Mouse (Mus musculus): ENCODE measurements around the gene Sypl2. TPM values are rescaled to one million over a fixed set of nuclear protein-coding genes. Genes with fewer than 3 reads are reported as not detected.

Sypl2 gene
- polyA plus RNA-seq, 1 experiment from 2014 or later = not detected

DNA sequence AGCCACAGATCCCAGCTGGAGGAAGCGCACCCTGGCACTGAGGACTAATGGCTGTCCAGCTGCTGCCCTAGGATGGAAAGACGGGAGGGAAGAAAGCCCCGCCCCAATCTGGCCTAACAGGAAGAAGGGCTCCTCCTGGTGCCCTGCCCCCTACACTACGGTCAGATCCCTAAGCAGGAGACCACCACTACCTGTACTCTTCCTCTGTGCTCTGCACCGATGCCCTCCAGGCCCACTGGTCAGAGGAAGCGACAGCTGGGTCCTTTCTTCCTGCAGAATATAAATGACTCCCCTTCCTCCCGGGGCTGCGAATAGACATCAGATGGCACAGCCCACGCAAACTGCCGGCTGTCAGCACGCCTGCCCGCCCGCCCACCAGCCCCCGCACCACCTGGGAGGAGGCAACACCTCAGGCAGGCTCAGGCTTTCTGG, 29.4 kb downstream of the Sypl2 start:
- CTCF ChIA-PET = interaction anchor here (0.9 to 15.7 kb wide), 5 partner anchors 7 to 32 kb away, joined by 3 to 247 read pairs (median 4); no protein-coding TSS in a partner anchor
- POLR2A ChIA-PET = interaction anchor here (0.6 to 2.5 kb wide), 4 partner anchors 13 to 35 kb away, joined by 3 to 11 read pairs (median 3); partner anchors contain the start of gene Atxn7l2
- no peak for TF ChIP-seq CTCF (IDR thresholded peaks at IDR 0.05)
- in situ Hi-C loops (cut with MboI; ENCODE audit: low pct_unique_long_range_greater_than_20kb) = no loop called here
- no peaks in the 10 kb centered on the region for H3K27me3 ChIP-seq
- DNase-seq (ENCODE audit: low read depth, low spot score) (no peak), ATAC-seq (no peak)

DNA sequence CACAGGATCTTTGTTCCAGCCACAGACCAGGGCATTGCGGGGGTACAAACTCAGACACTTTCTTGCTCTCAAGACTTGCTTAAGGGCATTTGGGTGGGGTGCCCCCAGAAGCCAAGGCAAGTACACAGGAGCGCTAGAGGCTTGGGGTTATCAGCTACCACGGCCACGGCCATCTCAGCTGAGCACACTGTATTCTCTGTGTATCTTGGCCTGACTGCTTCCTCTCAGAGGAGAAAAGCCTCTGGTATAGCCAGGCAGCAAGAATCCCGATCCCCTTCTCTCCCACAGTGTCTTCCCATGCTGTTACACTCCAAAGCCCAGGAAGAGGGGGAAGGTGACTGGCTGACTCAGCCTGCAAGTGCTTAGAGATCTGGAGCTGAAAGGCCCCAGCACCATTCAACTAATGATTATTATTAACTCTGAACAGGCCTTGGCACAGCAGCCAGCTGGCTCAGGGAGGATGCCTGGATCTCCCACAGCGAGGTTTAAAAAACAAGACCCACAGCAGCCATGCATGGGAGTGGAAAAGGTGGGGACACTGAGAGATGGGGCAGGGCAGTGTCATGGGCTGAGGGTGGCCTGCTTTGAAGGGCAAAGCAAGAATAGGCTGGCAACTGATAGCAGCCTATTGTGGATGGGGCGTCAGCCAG, 30.4 kb downstream of the Sypl2 start:
- POLR2A ChIA-PET = interaction anchor here (0.6 to 2.5 kb wide), 5 partner anchors 11 to 633 kb away, joined by 3 to 11 read pairs (median 3); partner anchors contain the start of gene Atxn7l2
- no peak for TF ChIP-seq CTCF (IDR thresholded peaks at IDR 0.05)
- DNase-seq (ENCODE audit: low read depth, low spot score) = no peak
- in situ Hi-C loops (cut with MboI; ENCODE audit: low pct_unique_long_range_greater_than_20kb) = no loop called here
- CTCF ChIA-PET = interaction anchor here (0.9 to 15.7 kb wide), 7 partner anchors 8 to 31 kb away, joined by 3 to 247 read pairs (median 4); no protein-coding TSS in a partner anchor
- peak; percentile 29 for ATAC-seq
- H3K27me3 ChIP-seq = no peaks in the 10 kb centered on the region

DNA sequence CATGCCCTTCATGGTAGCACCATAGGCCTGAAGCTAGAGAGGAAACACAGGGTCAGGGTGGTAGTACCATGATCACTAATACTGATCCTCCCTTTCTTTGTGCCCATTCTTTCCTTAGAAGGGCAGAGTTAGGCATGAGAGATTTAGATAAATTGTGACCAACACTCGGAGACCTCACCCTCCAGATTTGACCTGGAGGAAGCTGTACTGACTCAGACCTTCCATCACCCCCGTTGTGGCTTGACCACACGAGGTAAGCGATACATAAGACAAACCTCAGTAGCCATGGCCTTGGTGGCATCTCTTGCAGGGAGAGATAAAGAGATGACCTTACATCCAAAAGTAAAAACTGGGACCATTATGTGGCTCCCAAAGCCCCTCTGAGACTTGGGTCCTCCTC, 31.2 kb downstream of the Sypl2 start:
- no peak for TF ChIP-seq CTCF (IDR thresholded peaks at IDR 0.05)
- in situ Hi-C loops (cut with MboI; ENCODE audit: low pct_unique_long_range_greater_than_20kb) = no loop called here
- DNase-seq (ENCODE audit: low read depth, low spot score) (no peak), ATAC-seq (no peak)
- POLR2A ChIA-PET = interaction anchor here (1.0 to 1.7 kb wide), 2 partner anchors 11 to 20 kb away, joined by 3 to 4 read pairs; no protein-coding TSS in a partner anchor
- CTCF ChIA-PET = interaction anchor here (1.2 to 15.7 kb wide), 6 partner anchors 9 to 123 kb away, joined by 3 to 247 read pairs (median 4); no protein-coding TSS in a partner anchor
- H3K27me3 ChIP-seq = no peaks in the 10 kb centered on the region

DNA sequence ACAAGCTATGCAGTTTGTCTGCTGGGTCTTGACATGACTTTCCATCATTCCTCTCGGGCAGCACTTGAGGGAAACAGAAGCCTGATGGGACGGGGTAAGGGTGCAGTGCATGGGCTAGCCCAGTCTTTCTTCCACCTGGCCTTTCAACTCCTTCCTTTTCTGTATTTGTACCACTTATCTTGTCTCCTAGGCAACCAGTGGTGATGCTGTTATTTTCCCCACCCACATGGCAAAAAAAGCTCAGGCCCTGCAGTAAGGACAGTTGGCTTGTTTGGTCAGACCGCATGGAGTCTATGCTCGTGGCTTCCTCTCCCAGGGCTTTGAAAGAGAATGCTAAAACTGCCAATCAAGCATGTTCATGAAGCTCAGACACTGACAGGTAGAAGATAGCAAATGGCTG, 32.8 kb downstream of the Sypl2 start:
- CTCF ChIA-PET = interaction anchor here (0.9 to 15.7 kb wide), 7 partner anchors 8 to 46 kb away, joined by 3 to 247 read pairs (median 5); partner anchors contain the start of gene Cyb561d1
- H3K27me3 ChIP-seq = no peaks in the 10 kb centered on the region
- POLR2A ChIA-PET = interaction anchor here (1.5 kb wide), 1 partner anchor 8 kb away, joined by 4 read pairs; the partner anchor contains the start of gene Amigo1
- TF ChIP-seq CTCF (IDR thresholded peaks at IDR 0.05) = no peak
- DNase-seq (ENCODE audit: low read depth, low spot score) (no peak), ATAC-seq (no peak)
- in situ Hi-C loops (cut with MboI; ENCODE audit: low pct_unique_long_range_greater_than_20kb) = no loop called here

DNA sequence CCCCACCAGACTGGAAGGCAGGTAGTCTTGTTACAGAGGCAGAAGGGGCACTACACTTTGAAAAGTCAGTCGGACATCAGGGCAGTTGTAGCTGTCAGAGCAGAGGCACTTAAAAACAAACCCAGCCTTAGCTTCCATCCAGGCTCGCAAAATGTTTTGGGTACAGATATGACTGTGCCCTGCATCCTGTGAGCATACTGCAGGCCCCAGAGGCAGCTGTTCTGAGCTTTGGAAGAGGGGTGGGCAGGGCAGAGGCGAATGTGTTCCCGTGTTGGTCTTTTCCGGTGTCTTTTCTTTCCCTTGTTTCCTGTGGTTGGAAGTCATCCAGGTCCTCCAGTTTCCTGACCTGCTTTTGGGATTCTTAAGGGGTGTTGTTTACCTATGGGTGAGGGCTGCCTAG, 36.6 kb downstream of the Sypl2 start:
- in situ Hi-C loops (cut with MboI; ENCODE audit: low pct_unique_long_range_greater_than_20kb) = no loop called here
- peaks cover 5% of the 10 kb centered on the region for H3K27me3 ChIP-seq
- ATAC-seq (no peak), DNase-seq (ENCODE audit: low read depth, low spot score) (no peak)
- no peak for TF ChIP-seq CTCF (IDR thresholded peaks at IDR 0.05)
- ChIA-PET CTCF (interaction anchor here (0.9 to 4.4 kb wide), 5 partner anchors 8 to 25 kb away, joined by 3 to 32 read pairs (median 3); partner anchors contain the start of gene Cyb561d1), POLR2A (interaction anchor here (1.0 kb wide), 1 partner anchor 9 kb away, joined by 3 read pairs; no protein-coding TSS in a partner anchor)

DNA sequence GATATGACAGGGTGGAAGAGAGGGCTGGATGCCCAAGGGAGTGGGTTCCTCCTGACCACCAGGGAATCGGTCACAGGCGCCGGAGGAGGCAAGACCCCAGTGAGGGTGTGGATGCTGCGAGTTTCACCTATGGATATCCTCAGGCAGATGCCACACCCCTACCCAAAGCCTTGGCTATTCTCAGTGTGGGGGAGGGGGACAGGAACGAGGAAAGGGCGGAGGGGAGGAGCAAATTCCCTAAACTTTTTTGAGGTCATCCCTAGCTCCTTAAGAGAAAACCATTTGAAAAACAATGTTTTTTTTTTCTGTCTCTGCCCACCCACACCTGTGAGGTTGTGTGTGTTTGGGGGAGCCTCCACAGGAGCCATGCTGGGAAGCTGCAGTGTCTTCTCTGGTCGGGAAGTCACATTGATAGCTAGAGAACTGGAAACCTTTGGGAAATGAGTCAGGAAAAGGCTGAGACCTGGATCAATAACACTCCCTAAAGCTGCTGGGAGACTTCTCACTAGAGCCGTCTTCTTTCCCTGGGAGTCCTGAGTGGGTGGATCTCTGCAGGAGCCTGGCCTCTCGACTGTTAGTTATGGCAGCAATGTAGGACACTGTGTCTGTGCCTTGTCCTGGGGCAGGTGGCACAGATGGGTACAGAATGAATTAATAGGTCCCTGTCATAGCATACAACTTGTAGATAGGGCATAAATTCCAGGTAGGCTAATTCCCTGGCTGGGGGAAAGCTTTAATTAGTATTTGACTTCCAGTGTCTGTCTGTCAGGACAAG, 37.5 kb downstream of the Sypl2 start:
- in situ Hi-C loops (cut with MboI; ENCODE audit: low pct_unique_long_range_greater_than_20kb) = no loop called here
- ATAC-seq (no peak), DNase-seq (ENCODE audit: low read depth, low spot score) (no peak)
- POLR2A ChIA-PET = interaction anchor here (1.0 to 1.1 kb wide), 2 partner anchors 10 to 13 kb away, joined by 3 to 5 read pairs; no protein-coding TSS in a partner anchor
- TF ChIP-seq CTCF (IDR thresholded peaks at IDR 0.05) = no peak
- H3K27me3 ChIP-seq = peaks cover 8% of the 10 kb centered on the region
- CTCF ChIA-PET = interaction anchor here (0.8 to 9.1 kb wide), 4 partner anchors 11 to 24 kb away, joined by 3 to 85 read pairs (median 8); partner anchors contain the start of gene Cyb561d1

DNA sequence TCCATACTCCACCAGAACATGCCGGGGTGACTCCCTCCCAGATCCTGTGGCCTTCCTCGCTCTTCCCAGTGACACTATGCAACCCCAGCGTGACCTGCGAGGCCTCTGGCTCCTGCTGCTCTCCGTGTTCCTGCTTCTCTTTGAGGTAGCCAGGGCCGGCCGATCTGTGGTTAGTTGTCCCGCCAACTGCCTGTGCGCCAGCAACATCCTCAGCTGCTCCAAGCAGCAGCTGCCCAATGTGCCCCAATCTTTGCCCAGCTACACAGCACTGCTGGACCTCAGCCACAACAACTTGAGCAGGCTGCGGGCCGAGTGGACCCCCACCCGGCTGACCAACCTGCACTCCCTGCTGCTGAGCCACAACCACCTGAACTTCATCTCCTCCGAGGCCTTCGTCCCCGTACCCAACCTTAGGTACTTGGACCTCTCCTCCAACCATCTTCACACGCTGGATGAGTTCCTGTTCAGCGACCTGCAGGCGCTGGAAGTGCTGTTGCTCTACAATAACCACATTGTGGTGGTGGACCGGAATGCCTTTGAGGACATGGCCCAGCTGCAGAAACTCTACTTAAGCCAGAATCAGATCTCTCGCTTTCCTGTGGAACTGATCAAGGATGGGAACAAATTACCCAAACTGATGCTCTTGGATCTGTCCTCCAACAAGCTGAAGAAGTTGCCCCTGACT, 39.2 kb downstream of the Sypl2 start:
- no peak for TF ChIP-seq CTCF (IDR thresholded peaks at IDR 0.05)
- H3K27me3 ChIP-seq = peaks cover 13% of the 10 kb centered on the region
- ATAC-seq (no peak), DNase-seq (ENCODE audit: low read depth, low spot score) (no peak)
- ChIA-PET POLR2A (interaction anchor here (1.0 to 2.4 kb wide), 3 partner anchors 13 to 23 kb away, joined by 4 to 10 read pairs (median 6); partner anchors contain the start of gene Cyb561d1), CTCF (interaction anchor here (1.0 to 9.1 kb wide), 3 partner anchors 14 to 22 kb away, joined by 4 to 85 read pairs (median 12); partner anchors contain the start of gene Cyb561d1)
- in situ Hi-C loops (cut with MboI; ENCODE audit: low pct_unique_long_range_greater_than_20kb) = no loop called here

DNA sequence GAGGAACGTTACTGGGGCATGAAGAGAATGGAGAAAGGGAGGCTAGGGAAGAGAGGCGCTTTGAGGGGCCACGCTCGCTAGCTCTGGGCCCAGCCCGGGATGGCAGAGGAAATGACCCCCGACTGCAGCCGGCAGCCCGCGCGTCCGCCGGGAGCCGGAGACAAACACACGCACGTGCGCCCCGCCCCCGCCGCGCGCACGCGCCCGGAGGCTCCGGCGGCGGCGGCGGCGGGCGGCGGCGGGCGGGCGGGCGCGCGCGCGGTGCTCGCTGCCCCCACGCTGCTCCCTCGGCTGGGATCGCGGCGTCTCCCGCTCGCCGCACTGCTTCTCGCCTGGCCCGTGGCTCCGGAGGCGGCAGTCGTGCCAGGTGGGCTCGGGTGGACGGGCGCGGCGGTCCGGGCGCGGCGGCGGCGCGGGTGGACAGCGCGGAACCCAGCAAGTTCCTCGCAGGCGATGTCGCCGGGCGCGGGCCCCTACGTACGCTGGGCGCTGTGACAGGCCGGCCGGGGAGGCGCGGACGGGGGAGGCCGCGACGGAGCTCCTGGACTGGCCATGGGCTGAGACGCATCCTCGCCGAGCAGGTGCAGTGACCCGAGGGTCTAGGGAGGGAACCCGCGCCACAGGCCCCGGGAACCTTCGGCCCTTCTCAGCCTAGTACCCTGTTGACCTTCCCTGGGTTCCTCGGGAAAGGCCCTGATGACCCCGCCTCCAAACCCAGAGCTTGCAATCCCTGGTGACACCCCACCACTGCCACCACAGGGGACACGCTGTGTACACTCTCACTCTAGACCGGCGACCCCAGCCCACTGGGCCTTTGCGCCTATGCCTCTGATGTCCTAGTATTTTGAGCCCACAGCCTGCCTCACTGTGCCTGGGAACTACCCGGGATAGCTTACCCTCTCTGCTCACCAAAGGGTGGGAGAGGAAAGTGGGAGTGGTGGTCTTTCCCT, 40.1 kb downstream of the Sypl2 start, which contains the start of gene Amigo1:
Gene Amigo1 (plus strand): TSS at position 238 of the 950 bp plus-strand sequence.
- POLR2A ChIA-PET = interaction anchor here (0.6 to 2.4 kb wide), 8 partner anchors 8 to 303 kb away, joined by 3 to 10 read pairs (median 4); partner anchors contain the start of gene Cyb561d1
- no peak for TF ChIP-seq CTCF (IDR thresholded peaks at IDR 0.05)
- in situ Hi-C loops (cut with MboI; ENCODE audit: low pct_unique_long_range_greater_than_20kb) = no loop called here
- ATAC-seq (peak; percentile 28), DNase-seq (ENCODE audit: low read depth, low spot score) (no peak)
- H3K27me3 ChIP-seq = peaks cover 13% of the 10 kb centered on the region
- CTCF ChIA-PET = interaction anchor here (1.0 to 9.1 kb wide), 3 partner anchors 13 to 22 kb away, joined by 4 to 85 read pairs (median 17); partner anchors contain the start of gene Cyb561d1

Data from Patski (cell line).